Mouse (Mus musculus) Patski (cell line): ENCODE measurements around the gene Pilrb1. TPM values are rescaled to one million over a fixed set of nuclear protein-coding genes. Genes with fewer than 3 reads are reported as not detected.
"Not testable (repeated sequence)": the region's sequence is repeated elsewhere in the genome, so short reads cannot be mapped to it uniquely, and the experiment has no call there.

Source experiments
- ATAC-seq: fragments of 100-300 bp; one replicate; pipeline ENCODE4 v1.8.0; 2021
- CTCF ChIA-PET: fragments of 350-600 bp; sonication (Branson Sonifier 250); formaldehyde crosslinking; loops from one replicate; lab custom pipeline; 2022; ENCODE audit warnings: inconsistent platforms; lab: Charles Lee
- POLR2A ChIA-PET: fragments of 350-600 bp; sonication (Branson Sonifier 250); formaldehyde crosslinking; loops from one replicate; lab custom pipeline; 2022; ENCODE audit warnings: antibody characterized with exemption, inconsistent platforms; lab: Charles Lee
- DNase-seq: peaks from one replicate; pipeline ENCODE4 v3.0.0-alpha.2; 2011; ENCODE audit warnings: low read depth, low spot score
- H3K27me3 ChIP-seq: fragments of 371-371 bp; one replicate; pipeline ENCODE4 v1.5.1; 2021
- CTCF ChIP-seq: fragments of 100-300 bp; IDR thresholded peaks from one replicate; pipeline ENCODE4 v1.5.1; 2021
- in situ Hi-C: fragments of 300-500 bp; cut with MboI; formaldehyde crosslinking; loops from 3 replicates; pipeline ENCODE4 v1.11.1; 2018; ENCODE audit warnings: low pct_unique_long_range_greater_than_20kb, mixed read lengths
- polyA plus RNA-seq: library from polyadenylated mRNA; unstranded; gene quantifications from one replicate; pipeline ENCODE4 v1.2.3, GENCODE M21; 2021

Gene Pilrb1
- polyA plus RNA-seq, 1 experiment from 2014 or later = not detected

- in situ Hi-C loops, DNase-seq, POLR2A ChIA-PET, CTCF ChIA-PET, H3K27me3 ChIP-seq, ATAC-seq: not testable (repeated sequence)
These were observed 3.0 kb downstream of the Pilrb1 start for GRCm38 (mm10) chr5:137854907-137855306.

GRCm38 (mm10) chr5:137850313-137850712 lies 7.6 kb downstream of the Pilrb1 start:
- ATAC-seq, H3K27me3 ChIP-seq, DNase-seq, in situ Hi-C loops, CTCF ChIA-PET, POLR2A ChIA-PET: not testable (repeated sequence)

- POLR2A ChIA-PET, in situ Hi-C loops, DNase-seq, ATAC-seq, CTCF ChIA-PET, H3K27me3 ChIP-seq: not testable (repeated sequence)
These were observed 20.8 kb downstream of the Pilrb1 start for GRCm38 (mm10) chr5:137837110-137837509.

- no peaks in the 10 kb centered on the region for H3K27me3 ChIP-seq
- in situ Hi-C loops = no loop called here
- no peak for TF ChIP-seq CTCF
- POLR2A ChIA-PET = no interaction called here
- no peak for ATAC-seq
- no peak for DNase-seq
- CTCF ChIA-PET = no interaction called here
These were observed 21.3 kb downstream of the Pilrb1 start for GRCm38 (mm10) chr5:137836611-137837010.

GRCm38 (mm10) chr5:137835966-137836520 lies 21.9 kb downstream of the Pilrb1 start, which contains the start of gene Pilra:
Gene Pilra, minus strand, starts transcription at chr5:137836281.
- POLR2A ChIA-PET, DNase-seq, H3K27me3 ChIP-seq, CTCF ChIA-PET, ATAC-seq, in situ Hi-C loops: not testable (repeated sequence)

- DNase-seq = no peak
- CTCF ChIA-PET = no interaction called here
- ATAC-seq = no peak
These were observed 24.4 kb downstream of the Pilrb1 start for GRCm38 (mm10) chr5:137833500-137833899.

GRCm38 (mm10) chr5:137831506-137831905 lies 26.4 kb downstream of the Pilrb1 start:
- DNase-seq (no peak), ATAC-seq (no peak)
- ChIA-PET CTCF (no interaction called here), POLR2A (no interaction called here)
- no peak for TF ChIP-seq CTCF
- in situ Hi-C loops = no loop called here
- no peaks in the 10 kb centered on the region for H3K27me3 ChIP-seq

More at GRCm38 (mm10) chr5:137833500-137833899, 24.4 kb downstream of the Pilrb1 start:
- H3K27me3 ChIP-seq = no peaks in the 10 kb centered on the region
- POLR2A ChIA-PET = no interaction called here
- no peak for TF ChIP-seq CTCF
- in situ Hi-C loops = no loop called here

- no peak for TF ChIP-seq CTCF
- no peaks in the 10 kb centered on the region for H3K27me3 ChIP-seq
- ChIA-PET CTCF (interaction anchor here (1.2 kb wide), 1 partner anchor 14 kb away, joined by 4 read pairs; no protein-coding TSS in a partner anchor), POLR2A (no interaction called here)
- DNase-seq = no peak
- no peak for ATAC-seq
- in situ Hi-C loops = no loop called here
These were observed 26.8 kb downstream of the Pilrb1 start for GRCm38 (mm10) chr5:137831106-137831505.

- DNase-seq = no peak
- in situ Hi-C loops = no loop called here
- POLR2A ChIA-PET = no interaction called here
- ATAC-seq = no peak
- no peak for TF ChIP-seq CTCF
- CTCF ChIA-PET = interaction anchor here (1.2 kb wide), 1 partner anchor 13 kb away, joined by 4 read pairs; no protein-coding TSS in a partner anchor
- H3K27me3 ChIP-seq = no peaks in the 10 kb centered on the region
These were observed 27.7 kb downstream of the Pilrb1 start for GRCm38 (mm10) chr5:137830238-137830637.

GRCm38 (mm10) chr5:137828694-137829093 lies 29.2 kb downstream of the Pilrb1 start:
- DNase-seq = no peak
- no peak for TF ChIP-seq CTCF
- CTCF ChIA-PET = no interaction called here
- in situ Hi-C loops = no loop called here
- no peak for ATAC-seq
- POLR2A ChIA-PET = no interaction called here
- no peaks in the 10 kb centered on the region for H3K27me3 ChIP-seq

GRCm38 (mm10) chr5:137826421-137826820 lies 31.5 kb downstream of the Pilrb1 start:
- in situ Hi-C loops = no loop called here
- POLR2A ChIA-PET = no interaction called here
- no peak for DNase-seq
- CTCF ChIA-PET = no interaction called here
- no peaks in the 10 kb centered on the region for H3K27me3 ChIP-seq
- ATAC-seq = no peak
- TF ChIP-seq CTCF = no peak

GRCm38 (mm10) chr5:137825971-137826370 lies 31.9 kb downstream of the Pilrb1 start:
- POLR2A ChIA-PET = no interaction called here
- CTCF ChIA-PET = interaction anchor here (0.7 kb wide), 1 partner anchor 21 kb away, joined by 3 read pairs; no protein-coding TSS in a partner anchor
- ATAC-seq (no peak), DNase-seq (no peak)
- in situ Hi-C loops = no loop called here
- no peaks in the 10 kb centered on the region for H3K27me3 ChIP-seq
- TF ChIP-seq CTCF = no peak
